Mouse (Mus musculus) common myeloid progenitor, adult 5-6 weeks (primary cell): ENCODE results near the gene Gse1. TPM values are rescaled to one million over a fixed set of nuclear protein-coding genes. Genes with fewer than 3 reads are reported as not detected.
A peak's percentile ranks its signal among the peaks of the same experiment; 100 is the strongest.

Experiments
- ATAC-seq: replicated peaks from 2 replicates; pipeline ENCODE4 v1.8.0; 2016; ENCODE audit warnings: low read depth, mild to moderate bottlenecking, moderate TSS enrichment, inconsistent platforms; ENCODE audit not compliant: poor library complexity, severe bottlenecking
- total RNA-seq: library from RNA; stranded (forward); fragments of 200-1000, 187-1606 nt; gene quantifications from 2 replicates; pipeline ENCODE4 v1.2.3, GENCODE M21; 2017

The Gse1 gene
- total RNA-seq, 1 experiment from 2014 or later = 46.6 TPM

GRCm38 (mm10) chr8:120495461-120495860, 267.2 kb downstream of the Gse1 start:
- no peak for ATAC-seq

DNA sequence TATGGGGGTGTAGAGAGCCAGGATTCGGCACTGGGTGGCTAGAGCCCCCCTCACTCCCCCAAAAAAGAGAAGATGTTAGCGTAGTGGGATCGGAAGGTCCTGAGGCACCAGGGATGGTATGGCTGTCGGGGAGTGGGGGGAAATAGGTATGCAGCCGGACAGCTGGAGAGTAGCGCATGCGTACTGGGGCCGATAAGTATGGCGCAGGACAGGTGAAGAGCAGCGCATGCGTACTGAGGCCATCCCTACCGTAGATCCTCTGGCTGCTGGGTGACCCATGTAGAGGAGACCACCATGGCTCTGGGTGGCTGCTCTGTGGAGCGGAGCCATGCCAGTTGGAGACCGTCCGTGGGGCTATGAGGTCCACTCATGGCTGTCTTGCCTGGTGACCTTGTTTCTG, 268.2 kb downstream of the Gse1 start:
- ATAC-seq = no peak

GRCm38 (mm10) chr8:120497503-120497946, 269.3 kb downstream of the Gse1 start:
- no peak for ATAC-seq

DNA sequence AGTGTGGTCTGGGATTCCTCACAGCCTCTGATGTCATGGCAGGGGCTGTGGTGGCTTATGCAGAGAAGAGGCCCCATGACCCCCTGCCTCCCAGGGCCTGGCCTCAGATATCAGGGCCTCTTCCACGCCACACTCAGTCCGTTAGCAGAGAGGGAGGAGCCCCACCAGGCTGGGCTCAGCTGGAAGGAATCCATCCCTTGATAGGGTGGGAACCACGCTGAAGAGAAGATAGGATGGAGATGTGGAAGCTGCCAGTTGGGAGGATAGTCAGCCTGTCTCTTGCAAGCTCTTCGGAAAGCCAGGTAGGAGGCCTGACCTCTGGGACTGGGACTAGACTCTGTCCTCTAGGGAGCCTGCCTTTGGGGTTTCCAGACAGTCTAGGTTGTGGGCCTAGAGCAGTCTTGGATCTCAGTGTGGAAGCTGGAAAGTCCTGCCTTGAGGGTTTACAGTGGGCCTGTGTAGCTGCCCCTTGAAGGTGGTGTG, 270.1 kb downstream of the Gse1 start:
- peak; percentile 46; the same call in 1 of the 2 replicates for ATAC-seq

DNA sequence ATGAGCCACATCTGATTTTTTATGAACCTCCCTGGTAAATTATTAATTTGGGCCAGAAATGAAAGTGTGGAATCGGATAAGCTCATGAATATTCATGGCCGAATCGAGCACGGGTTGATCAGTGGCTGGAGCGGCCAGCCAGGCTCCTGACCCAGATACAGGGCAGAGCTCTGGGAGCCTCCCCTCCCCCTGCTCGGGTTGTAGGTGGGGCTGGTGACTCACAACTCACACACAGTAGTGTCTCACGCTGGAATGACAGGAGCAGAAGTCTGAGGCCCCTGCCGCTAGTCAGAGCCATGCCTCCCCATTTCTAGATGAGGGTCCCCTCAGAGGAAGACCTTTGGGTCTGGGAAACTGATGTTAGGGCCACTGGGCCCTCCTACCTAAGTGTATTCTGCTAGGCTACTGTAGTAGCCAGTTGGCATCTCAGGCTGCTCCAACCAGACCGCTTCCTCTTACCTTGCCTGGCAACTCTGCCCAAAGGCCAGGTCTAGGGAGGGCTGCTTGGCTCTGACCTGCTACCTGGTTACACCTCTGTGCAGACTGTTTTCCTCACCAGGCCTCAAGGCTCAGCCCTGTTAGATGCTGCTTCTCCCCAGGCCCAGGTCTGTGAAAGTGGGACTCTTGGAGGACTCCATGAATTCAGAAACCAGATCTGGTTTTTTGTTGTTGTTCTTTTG, 270.8 kb downstream of the Gse1 start:
- 0 out of 2 replicates have a peak, but pooled peaks have one; percentile 2 for ATAC-seq

GRCm38 (mm10) chr8:120500701-120501261, 272.5 kb downstream of the Gse1 start:
- no peak for ATAC-seq

DNA sequence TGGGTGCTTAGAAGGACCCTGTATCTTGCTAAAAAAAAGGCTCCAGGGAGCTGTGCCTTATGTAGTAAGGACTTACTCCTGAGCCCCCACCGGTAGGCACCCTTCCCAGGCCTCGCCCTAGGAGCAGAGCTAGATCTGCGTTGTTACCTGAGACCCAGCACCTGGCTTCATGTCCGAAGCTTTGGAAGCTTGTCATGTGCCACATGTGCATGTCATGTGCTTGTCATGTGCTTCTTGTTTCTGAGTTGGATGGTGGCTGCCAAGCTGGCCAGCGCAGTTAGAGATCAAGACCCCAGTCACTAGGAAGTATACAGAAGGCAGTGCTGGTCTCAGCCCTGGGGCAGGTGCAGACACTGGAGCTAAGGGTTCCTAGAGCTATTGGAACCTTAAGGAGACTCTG, 273.2 kb downstream of the Gse1 start:
- no peak for ATAC-seq

- ATAC-seq = peak; percentile 31
Measured at GRCm38 (mm10) chr8:120502428-120502827, 274.2 kb downstream of the Gse1 start.

DNA sequence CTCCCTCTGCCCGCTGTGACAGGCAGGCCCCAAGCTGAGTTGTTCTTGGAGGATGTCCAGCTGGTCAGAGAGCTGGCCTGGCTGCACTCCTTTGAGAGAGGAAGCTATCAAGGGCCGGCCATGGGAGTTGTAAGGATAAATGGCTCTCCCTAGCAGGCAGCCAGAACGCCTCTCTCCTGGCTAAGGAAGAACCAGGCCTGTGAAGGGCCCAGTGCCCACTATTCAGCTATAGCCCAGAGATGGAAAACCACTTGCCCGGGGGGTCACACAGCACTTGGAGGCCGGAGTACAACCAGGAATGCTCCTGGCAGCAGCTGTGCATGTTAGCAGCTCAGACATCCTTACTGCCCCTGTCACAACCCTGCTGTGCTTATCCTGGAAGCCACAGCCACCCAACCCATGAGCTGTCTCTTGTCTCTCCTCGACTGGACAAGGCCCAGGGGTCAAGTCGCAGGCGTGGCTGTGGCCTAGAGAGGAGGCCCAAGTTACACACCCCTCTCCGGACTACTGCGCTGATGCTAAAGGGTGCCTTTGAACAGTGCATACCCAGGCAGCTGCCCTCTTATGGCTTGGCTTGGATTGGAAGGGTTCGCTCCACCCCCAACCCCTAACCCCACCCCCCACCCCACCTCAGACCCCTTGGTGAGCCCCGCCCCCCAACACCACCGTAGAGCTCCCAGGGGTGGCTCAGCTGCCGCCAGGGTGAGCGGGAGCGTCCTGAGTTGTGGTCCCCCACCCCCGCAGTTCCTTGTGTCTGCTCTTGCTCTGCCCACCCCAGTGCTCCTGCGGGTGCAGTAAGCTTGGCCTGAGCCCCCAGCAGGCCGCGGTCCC, 276.2 kb downstream of the Gse1 start:
- ATAC-seq = no peak

DNA sequence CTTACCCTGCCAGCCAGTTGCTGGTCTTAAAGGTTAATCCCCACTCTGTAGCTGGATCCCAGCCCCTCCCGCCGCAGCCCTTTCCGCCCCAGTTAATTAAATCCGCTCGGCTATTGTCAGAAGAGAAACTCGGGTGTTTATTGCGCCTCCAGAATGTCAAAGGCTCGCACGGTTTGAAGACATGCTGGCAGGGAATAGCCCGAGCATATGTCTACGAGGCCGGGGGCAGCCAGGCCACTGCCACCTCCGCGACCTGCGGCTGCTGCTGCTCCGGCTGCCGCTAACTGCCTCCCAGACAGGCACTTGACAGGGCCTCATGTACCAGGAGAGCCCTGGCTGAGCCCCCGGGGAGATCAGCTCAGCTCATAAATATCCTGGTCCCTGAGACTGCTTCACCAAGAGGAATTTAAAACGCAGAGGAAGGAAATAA, 276.8 kb downstream of the Gse1 start:
- ATAC-seq = no peak

- ATAC-seq = no peak
Measured at GRCm38 (mm10) chr8:120505619-120506310, 277.5 kb downstream of the Gse1 start.

DNA sequence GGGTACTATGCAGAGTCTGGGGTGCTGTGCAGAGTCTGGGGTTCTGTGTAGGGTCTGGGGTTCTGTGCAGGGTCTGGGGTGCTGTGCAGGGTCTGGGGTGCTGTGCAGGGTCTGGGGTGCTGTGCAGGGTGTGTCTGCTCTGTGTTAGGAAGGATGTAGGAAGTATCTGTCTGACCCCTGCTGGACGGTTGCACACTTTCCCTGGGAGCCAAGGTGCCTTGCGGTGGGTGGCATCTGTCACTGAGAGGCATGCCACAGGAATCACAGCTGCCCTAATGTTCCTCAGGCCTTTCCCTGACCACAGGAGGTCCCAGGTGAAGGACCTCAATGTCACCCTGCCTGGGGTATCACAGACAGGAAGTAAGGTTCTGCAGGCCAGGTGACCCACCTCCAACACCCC, 278.3 kb downstream of the Gse1 start:
- no peak for ATAC-seq

DNA sequence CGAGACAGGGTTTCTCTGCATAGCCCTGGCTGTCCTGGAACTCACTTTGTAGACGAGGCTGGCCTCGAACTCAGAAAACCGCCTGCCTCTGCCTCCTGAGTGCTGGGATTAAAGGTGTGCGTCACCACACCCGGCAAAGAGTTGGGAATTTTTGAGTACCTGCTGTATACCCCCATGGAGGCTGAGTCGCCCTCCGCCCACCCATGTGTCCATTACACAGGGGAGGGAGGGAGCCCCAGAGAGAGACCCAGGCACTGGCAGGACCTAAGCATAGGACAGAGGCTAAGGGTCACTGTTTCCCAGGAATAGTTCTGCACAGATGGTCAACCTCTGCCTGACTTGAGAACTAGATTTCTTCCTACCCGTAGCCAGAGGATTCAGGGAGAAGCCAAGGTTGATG, 279.0 kb downstream of the Gse1 start:
- ATAC-seq = no peak

DNA sequence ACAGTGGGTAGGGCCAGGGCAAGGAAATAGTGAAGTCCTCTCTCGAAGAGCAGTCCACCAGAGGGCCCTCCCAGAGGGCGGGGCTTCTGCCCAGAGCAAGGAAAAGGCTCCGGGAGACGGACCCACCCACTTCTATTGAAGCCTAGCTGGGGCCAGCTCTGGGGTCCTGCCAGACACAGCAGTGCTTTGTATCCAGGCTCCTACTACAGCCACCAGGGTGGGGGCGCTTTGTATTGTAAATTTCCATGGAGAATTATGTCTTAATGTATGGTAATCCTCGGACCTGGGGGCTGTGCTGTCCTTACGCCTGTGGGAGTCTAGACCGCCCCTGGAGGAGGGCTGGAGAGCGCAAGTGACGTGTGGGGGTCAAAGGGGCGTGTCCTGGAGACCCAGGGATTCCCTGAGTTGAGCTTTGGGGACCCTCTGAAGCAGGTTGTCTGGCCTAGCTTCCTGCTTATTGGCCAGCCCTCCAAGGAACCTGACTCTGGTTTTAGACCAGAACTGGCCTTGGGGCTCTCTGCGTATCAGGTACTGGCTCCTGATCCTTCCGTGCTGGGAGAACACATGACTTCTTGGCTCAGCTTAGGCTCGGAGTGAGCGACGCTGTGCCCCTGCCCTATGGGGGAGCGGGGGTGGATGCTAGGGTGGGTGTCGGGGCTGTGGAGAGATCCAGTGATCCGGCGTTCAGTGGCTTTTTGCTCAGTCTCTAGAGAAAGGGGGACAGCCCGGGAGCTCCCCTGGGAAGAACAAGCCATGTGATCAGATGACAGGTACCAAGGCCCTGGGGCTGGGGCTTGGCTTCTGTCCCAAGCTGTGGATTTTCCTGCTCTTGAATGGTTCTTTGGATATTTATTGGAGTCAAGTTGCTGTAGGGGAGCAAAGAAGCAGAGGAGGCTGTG, 281.1 kb downstream of the Gse1 start:
- no peak for ATAC-seq

GRCm38 (mm10) chr8:120510035-120510416, 281.8 kb downstream of the Gse1 start:
- ATAC-seq = peak; percentile 81

GRCm38 (mm10) chr8:120510863-120511457, 282.7 kb downstream of the Gse1 start:
- ATAC-seq = no peak

- ATAC-seq = no peak
Measured at GRCm38 (mm10) chr8:120511737-120512136, 283.5 kb downstream of the Gse1 start.

- no peak for ATAC-seq
Measured at GRCm38 (mm10) chr8:120512326-120512725, 284.1 kb downstream of the Gse1 start.

DNA sequence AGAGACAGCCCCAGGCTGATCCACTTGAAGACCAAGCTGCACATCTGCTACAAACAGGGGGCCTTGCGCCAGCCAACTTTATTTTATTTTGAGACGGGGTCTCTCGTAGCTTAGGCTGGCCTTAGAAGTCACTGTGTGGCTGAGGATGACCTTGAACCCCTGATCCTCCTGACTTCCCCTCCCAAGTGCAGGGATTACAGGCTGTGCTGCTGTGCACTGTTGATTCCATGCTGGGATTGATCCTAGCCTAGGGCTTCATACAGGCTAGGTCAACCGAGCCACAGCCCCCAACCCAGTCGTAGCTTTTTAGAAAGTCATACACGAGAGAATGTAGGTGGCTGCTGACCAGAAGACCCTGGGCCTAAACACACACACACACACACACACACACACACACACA, 284.9 kb downstream of the Gse1 start:
- no peak for ATAC-seq
